Mouse (Mus musculus) thymus, postnatal 14 days (tissue): ENCODE measurements around the gene Rad9b.

Experiments used
- DNase-seq: peaks from one replicate; pipeline ENCODE4 v3.0.0; 2021

The Rad9b gene

GRCm38 (mm10) chr5:122353807-122354491 is at the start of gene Rad9b, which contains the start of gene Vps29:
Rad9b (minus strand) TSS chr5:122354233.
Vps29 (plus strand) TSS chr5:122354369.
- peak; percentile 99 for DNase-seq

- DNase-seq = no peak
These were observed 49.3 kb upstream of the Rad9b start for GRCm38 (mm10) chr5:122403362-122403761.

- DNase-seq = no peak
These were observed 48.7 kb upstream of the Rad9b start for GRCm38 (mm10) chr5:122402772-122403171.

- DNase-seq = no peak
These were observed 48.1 kb upstream of the Rad9b start for GRCm38 (mm10) chr5:122402160-122402559.

DNA sequence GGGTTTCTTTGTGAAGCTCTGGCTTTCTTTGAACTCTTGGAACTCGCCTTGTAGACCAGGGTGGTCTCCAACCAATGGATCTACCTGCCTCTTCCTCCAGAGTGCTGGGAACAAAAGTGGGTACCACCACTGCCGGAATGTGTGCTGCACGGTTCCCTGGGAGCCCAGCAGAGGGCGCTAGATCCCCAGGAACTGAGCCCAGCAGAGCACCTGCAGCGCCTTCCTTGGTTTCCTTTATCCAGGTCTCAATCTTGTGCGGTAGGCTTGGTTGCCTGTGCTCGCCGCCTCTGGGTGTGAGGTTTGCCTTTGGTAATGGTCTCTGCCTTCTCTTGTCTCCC is 47.2 kb upstream of the Rad9b start:
- peak; percentile 82 for DNase-seq

DNA sequence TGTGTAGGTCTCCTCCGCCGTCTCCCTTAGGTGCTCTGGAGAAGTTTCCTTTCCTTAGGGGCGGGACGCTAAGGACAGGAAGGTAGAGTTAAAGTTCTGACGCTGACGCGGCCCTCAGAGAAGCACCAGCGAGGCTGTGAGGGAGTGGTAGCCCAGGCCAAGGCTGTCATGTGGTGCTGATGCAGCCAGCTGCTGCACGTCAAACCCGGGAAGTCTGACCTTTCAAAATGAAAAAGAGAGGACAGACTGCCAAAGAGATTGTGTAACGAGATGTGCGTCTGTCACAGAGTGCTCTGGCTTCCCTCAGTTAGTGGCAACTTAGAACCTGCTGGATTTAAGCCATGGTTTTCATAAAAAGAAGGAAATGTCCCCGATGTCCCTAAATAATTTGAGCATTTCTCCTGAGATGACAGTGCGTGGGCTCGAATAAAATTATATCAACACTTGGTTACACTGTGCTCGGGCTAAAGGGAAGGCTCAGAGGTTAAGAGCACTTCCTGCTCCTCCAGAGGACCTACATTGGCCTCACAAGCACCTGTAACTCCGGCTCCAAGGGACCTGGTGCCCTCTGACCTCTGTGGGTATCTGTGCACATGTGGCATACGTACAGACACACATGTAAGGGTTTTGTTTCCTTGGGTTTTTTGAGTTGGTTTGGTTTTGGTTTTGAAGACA is 46.7 kb upstream of the Rad9b start:
- DNase-seq = no peak

DNA sequence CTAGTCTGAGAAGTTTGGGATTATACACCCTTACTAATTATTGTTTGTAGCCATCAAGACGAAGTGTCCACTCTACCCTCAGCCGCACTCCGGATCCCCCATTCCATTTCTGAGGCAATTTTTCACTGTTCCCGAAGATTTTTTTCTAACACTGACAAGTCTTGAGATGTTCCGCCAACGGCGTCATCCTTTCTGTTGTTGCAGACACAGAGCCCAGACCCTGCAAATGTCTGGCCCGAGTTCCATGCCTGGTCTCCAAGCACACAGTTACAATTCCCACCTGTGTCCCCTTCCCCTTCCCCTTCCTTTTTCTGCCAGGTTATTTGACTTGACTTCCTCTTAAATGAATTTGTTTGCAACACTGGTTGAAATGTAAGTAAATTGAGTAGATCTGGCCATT is 45.8 kb upstream of the Rad9b start:
- no peak for DNase-seq

DNA sequence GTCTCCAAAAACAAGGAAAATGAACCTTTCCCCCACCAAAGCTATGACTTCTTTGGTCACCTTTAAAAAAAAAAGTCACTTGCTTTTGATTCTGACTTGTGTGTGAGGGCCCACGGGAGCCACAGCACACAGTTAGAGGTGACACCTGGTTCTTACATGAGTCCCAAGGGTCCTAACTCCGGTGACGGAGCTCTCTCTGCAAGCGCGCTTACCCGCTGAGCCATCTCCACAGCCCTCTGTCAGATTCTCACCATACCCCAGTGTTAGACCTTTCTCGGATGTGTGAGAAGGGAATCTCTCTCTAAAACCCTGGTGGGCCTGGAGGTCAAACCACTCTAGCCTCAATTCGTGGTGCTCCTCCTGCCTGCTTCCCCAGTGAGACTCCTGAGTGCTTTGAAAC is 43.5 kb upstream of the Rad9b start:
- no peak for DNase-seq

GRCm38 (mm10) chr5:122396791-122397190 is 42.8 kb upstream of the Rad9b start:
- DNase-seq = peak; percentile 42

DNA sequence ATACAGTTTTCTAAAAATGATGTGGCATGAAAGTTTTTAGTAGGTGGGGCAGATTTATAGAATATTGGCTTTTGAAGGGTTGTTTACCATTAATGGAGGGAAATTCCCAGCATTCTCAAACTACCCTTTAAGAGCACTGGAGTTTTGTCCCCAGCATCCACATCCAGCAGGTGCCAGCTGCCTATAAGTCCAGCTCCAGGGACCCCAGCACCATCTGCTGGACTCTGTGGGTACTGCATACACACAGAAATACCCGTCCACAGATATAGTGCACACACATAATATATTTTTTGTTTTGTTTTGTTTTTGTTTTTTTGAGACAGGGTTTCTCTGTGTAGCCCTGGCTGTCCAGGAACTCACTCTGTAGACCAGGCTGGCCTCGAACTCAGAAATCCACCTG is 39.9 kb upstream of the Rad9b start:
- DNase-seq = peak; percentile 84

GRCm38 (mm10) chr5:122392227-122393004 is 38.4 kb upstream of the Rad9b start:
- peak; percentile 42 for DNase-seq

DNA sequence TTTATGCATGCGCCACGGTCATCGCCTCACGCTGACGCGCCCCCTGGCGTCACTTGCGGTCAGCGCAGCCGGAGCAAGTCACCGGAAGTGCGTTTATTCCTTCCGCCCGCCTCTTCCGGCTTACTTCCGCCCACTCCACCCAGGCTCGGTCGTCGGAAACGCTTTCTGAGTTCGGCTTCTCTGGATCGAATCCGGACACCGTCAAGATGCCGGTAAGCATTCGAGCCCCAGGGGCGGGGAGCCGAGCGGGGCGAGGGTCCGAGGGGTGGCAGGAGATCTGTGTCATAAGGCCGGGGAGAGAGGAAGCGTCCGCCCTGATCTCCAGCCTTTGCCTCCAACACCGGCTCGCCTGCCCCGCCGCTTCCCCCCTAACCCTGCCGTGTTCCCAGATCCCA is 37.8 kb upstream of the Rad9b start, which contains the start of gene Arpc3:
Gene Arpc3, plus strand, starts transcription at position 93 of the 395 bp plus-strand sequence.
- DNase-seq = peak; percentile 92

GRCm38 (mm10) chr5:122391178-122391785 is 37.2 kb upstream of the Rad9b start:
- DNase-seq = no peak

GRCm38 (mm10) chr5:122390671-122391070 is 36.6 kb upstream of the Rad9b start:
- no peak for DNase-seq

- DNase-seq = no peak
These were observed 36.0 kb upstream of the Rad9b start for GRCm38 (mm10) chr5:122390006-122390405.

DNA sequence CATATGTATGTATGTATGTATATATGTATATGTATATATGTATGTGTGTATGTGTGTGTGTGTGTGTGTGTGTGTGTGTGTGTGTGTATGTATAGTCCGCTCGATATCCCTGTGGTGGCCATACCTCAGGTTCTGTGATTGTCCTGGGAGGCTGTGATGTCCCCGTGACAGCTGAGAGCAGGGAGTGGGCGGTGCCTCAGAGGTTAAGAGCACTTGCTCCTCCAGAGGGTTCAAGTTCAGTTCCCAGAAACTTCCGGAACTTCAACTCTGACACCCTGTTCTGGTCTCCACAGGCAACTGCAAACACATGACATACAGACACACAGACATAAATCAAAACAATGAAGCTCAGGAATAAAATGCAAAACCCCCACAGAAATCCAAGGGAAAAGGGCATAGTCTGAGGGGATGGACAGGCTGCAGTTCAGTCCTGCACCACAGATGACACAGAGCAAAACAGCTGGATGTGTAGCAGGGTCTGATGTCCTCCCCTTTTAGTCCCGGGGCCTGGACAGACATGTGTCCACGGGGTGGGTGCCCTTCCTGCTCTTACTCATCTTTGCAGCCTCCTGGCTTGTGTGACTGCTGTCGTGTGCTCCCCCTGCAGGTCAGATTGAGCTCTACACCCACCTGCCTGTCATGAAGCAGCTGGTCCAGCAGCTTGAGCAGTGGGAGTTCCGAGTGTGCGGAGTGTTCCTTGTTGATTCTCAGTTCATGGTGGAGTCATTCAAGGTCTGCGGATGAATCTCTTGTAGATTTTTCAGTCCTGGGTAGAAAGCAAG is 25.5 kb upstream of the Rad9b start:
- DNase-seq = peak; percentile 76

DNA sequence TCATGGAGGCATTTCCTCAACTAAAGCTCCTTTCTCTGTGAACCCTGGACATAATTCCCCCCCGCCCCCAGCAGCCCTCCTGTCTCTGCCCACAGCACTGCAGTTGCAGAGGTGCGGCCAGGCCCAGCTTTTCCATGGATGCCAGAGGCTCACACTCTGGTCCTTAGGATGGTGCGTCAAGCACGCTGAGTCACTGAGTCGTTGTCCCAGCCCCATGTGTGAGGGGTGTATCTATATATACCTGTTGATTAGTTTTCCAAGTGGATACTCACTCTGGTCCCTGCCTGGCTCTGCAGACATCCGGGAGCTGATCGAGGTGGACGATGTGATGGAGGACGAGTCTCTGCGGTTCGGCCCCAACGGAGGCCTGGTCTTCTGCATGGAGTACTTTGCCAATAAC is 24.1 kb upstream of the Rad9b start:
- DNase-seq = no peak

GRCm38 (mm10) chr5:122377101-122377833 is 23.2 kb upstream of the Rad9b start:
- no peak for DNase-seq

DNA sequence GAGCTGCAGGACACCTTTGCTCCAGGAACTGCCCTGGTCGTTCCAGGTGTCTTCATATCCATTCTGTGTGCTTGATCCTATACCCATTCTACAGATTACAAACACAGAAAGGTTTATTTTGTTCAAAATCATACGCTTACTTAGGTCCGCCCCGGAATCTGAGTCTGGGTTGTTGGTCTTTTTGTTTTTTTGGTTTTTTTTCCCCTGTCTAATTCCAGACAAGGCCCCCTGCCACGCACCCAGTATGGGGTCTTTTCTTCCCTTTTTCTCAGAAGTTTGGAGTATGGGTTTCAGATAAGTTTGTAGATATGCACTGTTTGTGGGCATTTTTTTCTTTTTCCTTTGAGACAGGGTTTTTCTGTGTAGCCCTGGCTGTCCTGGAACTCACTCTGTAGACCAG is 18.8 kb upstream of the Rad9b start:
- no peak for DNase-seq

DNA sequence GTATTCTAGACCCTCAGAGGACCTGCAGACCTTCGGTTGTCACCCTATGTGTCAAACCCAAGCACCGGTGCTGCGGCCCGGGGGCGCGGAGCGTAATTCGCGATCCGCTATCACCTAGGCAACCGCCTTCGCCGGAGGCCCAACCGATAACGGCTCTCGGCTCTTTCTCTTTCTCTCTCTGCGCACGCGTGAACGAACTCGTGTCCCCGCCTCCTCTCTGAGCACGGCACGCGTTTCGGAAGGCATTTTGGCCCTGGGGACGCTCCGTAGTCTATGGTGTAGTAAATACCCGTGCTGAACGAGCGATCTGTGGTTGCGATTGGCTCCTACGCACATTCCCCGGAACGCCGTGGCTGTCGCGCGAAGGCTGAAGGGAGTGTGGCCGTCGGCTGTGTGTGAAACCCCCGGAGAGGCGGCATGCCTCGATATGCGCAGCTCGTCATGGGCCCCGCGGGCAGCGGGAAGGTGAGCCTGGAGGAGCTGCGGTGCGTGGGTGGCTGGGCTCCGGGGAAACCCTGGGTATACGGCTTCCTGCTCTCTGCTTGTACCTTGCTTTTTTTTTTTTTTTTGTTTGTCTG is 18.2 kb upstream of the Rad9b start, which contains the start of gene Fam216a:
Gene Fam216a, minus strand, starts transcription at position 173 of the 578 bp plus-strand sequence.
- DNase-seq = peak; percentile 99

GRCm38 (mm10) chr5:122371591-122372191 is 17.7 kb upstream of the Rad9b start, which contains the start of gene Gpn3:
Gpn3 (plus strand) TSS chr5:122371876.
- DNase-seq = peak; percentile 80
